Mouse (Mus musculus): Measurements from ENCODE around the gene Nxph4. TPM values are rescaled to one million over a fixed set of nuclear protein-coding genes. Genes with fewer than 3 reads are reported as not detected.

Gene Nxph4
- polyA plus RNA-seq (2014; fragmentation: Nextera tagmentation; extraction: Ambion mirVana), result 5.2 and 6.1 TPM in 2 replicates

- no peak for ATAC-seq (ENCODE audit: low read depth)
- Histone ChIP-seq H3K4me3 (ENCODE audit: low read depth, low read length) (peak within 1 kb of the TSS; percentile 53), H3K36me3 (ENCODE audit: control insufficient read depth, insufficient read depth, low read length) (peaks cover 12% of the 10 kb centered on the region), H3K27ac (replicated peaks; ENCODE audit: low read depth, low read length) (no peak within 1 kb of the TSS), H3K27me3 (replicated peaks; ENCODE audit: control insufficient read depth, insufficient read depth, low read length) (peaks cover 74% of the 10 kb centered on the region), H3K4me1 (ENCODE audit: control insufficient read depth, insufficient read depth, low read length) (peaks cover 20% of the 10 kb centered on the region), H3K9me3 (ENCODE audit: control insufficient read depth, low read length) (no peaks in the 10 kb centered on the region), H3K4me2 (ENCODE audit: low read depth, low read length) (peak within 1 kb of the TSS; percentile 93), H3K9ac (ENCODE audit: low read depth, low read length) (peak within 1 kb of the TSS; percentile 55)
- no peak for DNase-seq (ENCODE audit: low spot score)
- WGBS, result under 1% methylated on average over 21 of the region's 78 CpGs
These were observed at the start of gene Nxph4 for GRCm38 (mm10) chr10:127534036-127534928. Gene Nxph4 (minus strand): TSS chr10:127534559.

DNA sequence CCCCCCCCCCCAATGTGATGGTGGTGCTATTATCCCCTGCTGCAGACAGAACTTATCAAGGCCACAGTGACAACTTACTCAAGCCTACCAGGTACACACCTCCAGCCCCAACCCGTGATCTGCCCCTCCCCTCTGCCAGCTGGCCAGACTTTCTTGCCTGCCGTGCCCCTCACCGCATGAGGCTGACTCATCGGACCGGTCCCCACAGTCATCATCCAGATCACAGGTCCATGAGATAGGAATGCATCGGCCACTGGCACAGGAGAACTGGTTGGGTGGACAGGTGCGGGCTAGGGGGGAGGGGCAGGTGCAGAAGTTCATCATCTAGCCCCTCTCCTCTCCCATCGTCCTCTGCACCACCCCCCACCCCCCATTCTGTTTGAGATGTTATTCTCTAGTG is 49.3 kb upstream of the Nxph4 start:
- no peaks in the 10 kb centered on the region for H3K9me3 ChIP-seq (ENCODE audit: control insufficient read depth, low read length)
- no peak overlapping the region for H3K9ac ChIP-seq (ENCODE audit: low read depth, low read length)
- no peaks in the 10 kb centered on the region for H3K4me1 ChIP-seq (ENCODE audit: control insufficient read depth, insufficient read depth, low read length)
- H3K27ac ChIP-seq (replicated peaks; ENCODE audit: low read depth, low read length), result no peak overlapping the region
- H3K4me3 ChIP-seq (ENCODE audit: low read depth, low read length), result no peak overlapping the region
- H3K36me3 ChIP-seq (ENCODE audit: control insufficient read depth, insufficient read depth, low read length), result peaks cover 97% of the 10 kb centered on the region
- H3K27me3 ChIP-seq (replicated peaks; ENCODE audit: control insufficient read depth, insufficient read depth, low read length), result no peaks in the 10 kb centered on the region
- WGBS, result 87% methylated on average over 7 of the region's 8 CpGs
- ATAC-seq (ENCODE audit: low read depth) (no peak), DNase-seq (ENCODE audit: low spot score) (no peak)
- H3K4me2 ChIP-seq (ENCODE audit: low read depth, low read length), result no peak overlapping the region

DNA sequence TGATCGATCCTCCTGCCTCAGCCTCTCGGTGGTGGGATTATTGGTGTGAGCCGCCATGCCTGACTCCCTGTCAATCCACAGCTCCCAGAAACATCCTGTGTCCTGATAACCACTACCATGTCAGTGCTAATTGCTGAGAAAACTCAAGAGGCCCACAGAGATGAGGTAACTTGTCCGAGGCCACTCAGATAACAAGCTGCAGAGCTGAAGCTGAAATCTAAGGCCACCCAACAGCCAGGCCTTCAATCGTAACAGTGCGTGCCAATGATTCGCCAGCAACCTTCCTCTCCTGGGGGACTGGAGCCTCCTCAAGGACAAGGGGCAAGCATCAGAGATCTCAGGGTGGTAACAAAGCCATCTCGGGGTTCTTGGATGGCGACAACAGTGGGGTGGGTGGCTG is 46.9 kb upstream of the Nxph4 start:
- 95% methylated on average over 8 of the region's 9 CpGs for WGBS

GRCm38 (mm10) chr10:127577982-127578381 is 43.6 kb upstream of the Nxph4 start:
- Histone ChIP-seq H3K36me3 (ENCODE audit: control insufficient read depth, insufficient read depth, low read length) (peaks cover 99% of the 10 kb centered on the region), H3K9me3 (ENCODE audit: control insufficient read depth, low read length) (no peaks in the 10 kb centered on the region), H3K27me3 (replicated peaks; ENCODE audit: control insufficient read depth, insufficient read depth, low read length) (no peaks in the 10 kb centered on the region), H3K27ac (replicated peaks; ENCODE audit: low read depth, low read length) (no peak overlapping the region), H3K4me2 (ENCODE audit: low read depth, low read length) (no peak overlapping the region), H3K4me1 (ENCODE audit: control insufficient read depth, insufficient read depth, low read length) (no peaks in the 10 kb centered on the region), H3K4me3 (ENCODE audit: low read depth, low read length) (no peak overlapping the region), H3K9ac (ENCODE audit: low read depth, low read length) (no peak overlapping the region)
- whole genome bisulfite sequencing, result 88% methylated on average over 15 of the region's 15 CpGs
- DNase-seq (ENCODE audit: low spot score) (no peak), ATAC-seq (ENCODE audit: low read depth) (no peak)

More for the DNA sequence above, 46.9 kb upstream of the Nxph4 start:
- Histone ChIP-seq H3K27me3 (replicated peaks; ENCODE audit: control insufficient read depth, insufficient read depth, low read length) (no peaks in the 10 kb centered on the region), H3K36me3 (ENCODE audit: control insufficient read depth, insufficient read depth, low read length) (peaks cover 98% of the 10 kb centered on the region), H3K4me1 (ENCODE audit: control insufficient read depth, insufficient read depth, low read length) (no peaks in the 10 kb centered on the region), H3K27ac (replicated peaks; ENCODE audit: low read depth, low read length) (no peak overlapping the region), H3K9ac (ENCODE audit: low read depth, low read length) (no peak overlapping the region), H3K4me2 (ENCODE audit: low read depth, low read length) (no peak overlapping the region), H3K9me3 (ENCODE audit: control insufficient read depth, low read length) (no peaks in the 10 kb centered on the region), H3K4me3 (ENCODE audit: low read depth, low read length) (no peak overlapping the region)
- DNase-seq (ENCODE audit: low spot score) (no peak), ATAC-seq (ENCODE audit: low read depth) (no peak)

GRCm38 (mm10) chr10:127577156-127577555 is 42.8 kb upstream of the Nxph4 start:
- WGBS, result 88% methylated on average over 9 of the region's 9 CpGs
- no peaks in the 10 kb centered on the region for H3K27me3 ChIP-seq (replicated peaks; ENCODE audit: control insufficient read depth, insufficient read depth, low read length)
- no peaks in the 10 kb centered on the region for H3K9me3 ChIP-seq (ENCODE audit: control insufficient read depth, low read length)
- ATAC-seq (ENCODE audit: low read depth) (no peak), DNase-seq (ENCODE audit: low spot score) (no peak)
- peaks cover 99% of the 10 kb centered on the region for H3K36me3 ChIP-seq (ENCODE audit: control insufficient read depth, insufficient read depth, low read length)
- no peak overlapping the region for H3K4me3 ChIP-seq (ENCODE audit: low read depth, low read length)
- no peaks in the 10 kb centered on the region for H3K4me1 ChIP-seq (ENCODE audit: control insufficient read depth, insufficient read depth, low read length)
- no peak overlapping the region for H3K9ac ChIP-seq (ENCODE audit: low read depth, low read length)
- no peak overlapping the region for H3K27ac ChIP-seq (replicated peaks; ENCODE audit: low read depth, low read length)
- H3K4me2 ChIP-seq (ENCODE audit: low read depth, low read length), result no peak overlapping the region

DNA sequence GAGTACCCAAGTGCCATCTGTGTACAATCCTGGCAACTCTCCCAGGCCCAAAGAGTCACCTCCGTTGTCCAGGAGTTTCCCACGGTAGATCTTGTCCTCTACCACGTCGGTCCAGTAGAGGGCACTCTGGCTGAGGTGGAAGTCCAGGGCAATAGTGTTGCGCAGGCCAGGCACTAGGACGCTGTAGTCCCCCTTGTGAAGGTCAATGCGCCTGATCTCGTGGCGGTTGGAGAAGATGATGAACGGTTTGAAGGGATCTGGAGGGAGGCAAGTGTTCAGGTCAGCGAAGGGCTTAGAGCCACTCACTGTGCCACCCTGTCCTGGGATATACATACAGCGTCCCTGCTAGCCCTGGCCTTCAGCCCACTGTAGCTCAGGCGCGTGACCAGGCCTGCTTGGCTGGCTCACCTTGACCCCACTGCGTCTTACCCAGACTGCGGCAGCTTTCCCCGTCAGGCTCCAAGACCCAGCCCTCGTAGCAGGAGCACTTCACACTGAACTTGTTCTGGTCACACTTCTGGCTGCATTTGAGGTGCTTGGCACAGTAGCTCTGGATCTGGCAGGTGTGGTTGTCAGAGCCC is 42.1 kb upstream of the Nxph4 start:
- DNase-seq (ENCODE audit: low spot score), result no peak
- Histone ChIP-seq H3K27ac (replicated peaks; ENCODE audit: low read depth, low read length) (no peak overlapping the region), H3K4me3 (ENCODE audit: low read depth, low read length) (no peak overlapping the region), H3K36me3 (ENCODE audit: control insufficient read depth, insufficient read depth, low read length) (peaks cover 99% of the 10 kb centered on the region), H3K9me3 (ENCODE audit: control insufficient read depth, low read length) (no peaks in the 10 kb centered on the region), H3K4me2 (ENCODE audit: low read depth, low read length) (no peak overlapping the region), H3K4me1 (ENCODE audit: control insufficient read depth, insufficient read depth, low read length) (no peaks in the 10 kb centered on the region), H3K9ac (ENCODE audit: low read depth, low read length) (no peak overlapping the region), H3K27me3 (replicated peaks; ENCODE audit: control insufficient read depth, insufficient read depth, low read length) (no peaks in the 10 kb centered on the region)
- WGBS, result 62% methylated on average over 18 of the region's 18 CpGs
- no peak for ATAC-seq (ENCODE audit: low read depth)

DNA sequence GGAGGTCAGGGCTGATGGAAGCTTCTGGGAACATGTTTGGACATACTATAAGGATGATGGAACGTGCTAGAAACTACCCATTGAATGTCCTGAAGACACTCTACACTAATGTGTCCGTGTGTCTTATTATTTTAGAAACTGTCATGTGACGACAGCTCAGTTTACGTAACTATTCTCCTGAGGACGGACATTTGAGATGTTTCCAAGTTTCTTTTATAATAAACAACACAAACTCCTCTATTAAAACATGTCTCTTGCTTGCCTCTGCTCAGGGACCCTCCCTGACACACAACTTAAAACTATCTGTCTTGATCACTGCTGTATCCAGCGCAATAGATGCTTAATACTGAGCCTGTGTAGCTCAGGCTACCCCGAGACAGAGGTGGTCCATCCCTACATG is 41.4 kb upstream of the Nxph4 start:
- peaks cover 98% of the 10 kb centered on the region for H3K36me3 ChIP-seq (ENCODE audit: control insufficient read depth, insufficient read depth, low read length)
- 82% methylated on average over 7 of the region's 7 CpGs for WGBS
- no peaks in the 10 kb centered on the region for H3K9me3 ChIP-seq (ENCODE audit: control insufficient read depth, low read length)
- no peaks in the 10 kb centered on the region for H3K4me1 ChIP-seq (ENCODE audit: control insufficient read depth, insufficient read depth, low read length)
- no peak overlapping the region for H3K9ac ChIP-seq (ENCODE audit: low read depth, low read length)
- H3K4me2 ChIP-seq (ENCODE audit: low read depth, low read length), result no peak overlapping the region
- H3K4me3 ChIP-seq (ENCODE audit: low read depth, low read length), result no peak overlapping the region
- H3K27me3 ChIP-seq (replicated peaks; ENCODE audit: control insufficient read depth, insufficient read depth, low read length), result no peaks in the 10 kb centered on the region
- ATAC-seq (ENCODE audit: low read depth) (no peak), DNase-seq (ENCODE audit: low spot score) (no peak)
- H3K27ac ChIP-seq (replicated peaks; ENCODE audit: low read depth, low read length), result no peak overlapping the region

DNA sequence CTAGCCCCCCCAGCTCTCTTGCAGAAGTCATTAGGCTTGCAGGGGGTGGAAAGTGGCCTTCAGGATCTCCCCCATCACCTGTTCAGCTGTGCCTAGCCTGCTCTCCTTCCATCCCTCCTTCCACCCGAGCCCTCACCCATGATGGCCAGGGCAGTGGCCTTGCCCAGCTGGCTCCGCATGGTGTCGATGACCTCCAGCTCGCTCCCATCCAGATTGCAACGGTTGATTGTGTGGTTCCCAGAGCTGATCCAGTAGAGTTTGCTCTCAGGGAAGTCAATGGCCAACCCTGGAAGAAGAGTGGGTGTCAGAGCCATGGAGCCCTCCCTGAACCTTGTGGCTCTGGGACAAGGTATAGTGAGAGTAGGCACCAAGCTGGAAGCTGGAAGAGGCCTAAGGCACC is 37.9 kb upstream of the Nxph4 start:
- Histone ChIP-seq H3K9me3 (ENCODE audit: control insufficient read depth, low read length) (no peaks in the 10 kb centered on the region), H3K27ac (replicated peaks; ENCODE audit: low read depth, low read length) (no peak overlapping the region), H3K4me3 (ENCODE audit: low read depth, low read length) (no peak overlapping the region), H3K27me3 (replicated peaks; ENCODE audit: control insufficient read depth, insufficient read depth, low read length) (no peaks in the 10 kb centered on the region), H3K4me2 (ENCODE audit: low read depth, low read length) (no peak overlapping the region), H3K4me1 (ENCODE audit: control insufficient read depth, insufficient read depth, low read length) (no peaks in the 10 kb centered on the region), H3K9ac (ENCODE audit: low read depth, low read length) (no peak overlapping the region), H3K36me3 (ENCODE audit: control insufficient read depth, insufficient read depth, low read length) (peaks cover 87% of the 10 kb centered on the region)
- 94% methylated on average over 5 of the region's 5 CpGs for WGBS
- ATAC-seq (ENCODE audit: low read depth) (no peak), DNase-seq (ENCODE audit: low spot score) (no peak)
